Mouse (Mus musculus): ENCODE results near the gene Abraxas2.
A peak's percentile ranks its signal among the peaks of the same experiment; 100 is the strongest.

The Abraxas2 gene

GRCm38 (mm10) chr7:132859042-132859958 is at the start of gene Abraxas2:
Gene Abraxas2 (plus strand): TSS chr7:132859225.
- DNase-seq (ENCODE audit: low read depth, low spot score) = peak; percentile 77

- DNase-seq (ENCODE audit: low read depth, low spot score) = no peak
Measured at GRCm38 (mm10) chr7:132809721-132810120, 49.3 kb upstream of the Abraxas2 start.

- DNase-seq (ENCODE audit: low read depth, low spot score) = no peak
Measured at GRCm38 (mm10) chr7:132810368-132810767, 48.7 kb upstream of the Abraxas2 start.

GRCm38 (mm10) chr7:132810879-132811278 is 48.1 kb upstream of the Abraxas2 start:
- DNase-seq (ENCODE audit: low read depth, low spot score) = no peak

GRCm38 (mm10) chr7:132811716-132812618 is 47.1 kb upstream of the Abraxas2 start:
- DNase-seq (ENCODE audit: low read depth, low spot score) = no peak

GRCm38 (mm10) chr7:132812619-132813415 is 46.2 kb upstream of the Abraxas2 start:
- no peak for DNase-seq (ENCODE audit: low read depth, low spot score)

- DNase-seq (ENCODE audit: low read depth, low spot score) = no peak
Measured at GRCm38 (mm10) chr7:132813416-132814088, 45.5 kb upstream of the Abraxas2 start, which contains the start of gene Fam53b. Gene Fam53b (minus strand): TSS chr7:132813886.

GRCm38 (mm10) chr7:132814089-132814450 is 45.0 kb upstream of the Abraxas2 start:
- no peak for DNase-seq (ENCODE audit: low read depth, low spot score)

- no peak for DNase-seq (ENCODE audit: low read depth, low spot score)
Measured at GRCm38 (mm10) chr7:132815081-132815480, 43.9 kb upstream of the Abraxas2 start.

GRCm38 (mm10) chr7:132816528-132816927 is 42.5 kb upstream of the Abraxas2 start:
- no peak for DNase-seq (ENCODE audit: low read depth, low spot score)

- DNase-seq (ENCODE audit: low read depth, low spot score) = no peak
Measured at GRCm38 (mm10) chr7:132817056-132817455, 42.0 kb upstream of the Abraxas2 start.

GRCm38 (mm10) chr7:132820692-132821091 is 38.3 kb upstream of the Abraxas2 start:
- no peak for DNase-seq (ENCODE audit: low read depth, low spot score)

GRCm38 (mm10) chr7:132823832-132824231 is 35.2 kb upstream of the Abraxas2 start:
- DNase-seq (ENCODE audit: low read depth, low spot score) = no peak

GRCm38 (mm10) chr7:132824346-132825022 is 34.5 kb upstream of the Abraxas2 start:
- DNase-seq (ENCODE audit: low read depth, low spot score) = no peak

- DNase-seq (ENCODE audit: low read depth, low spot score) = no peak
Measured at GRCm38 (mm10) chr7:132830955-132831354, 28.1 kb upstream of the Abraxas2 start.

GRCm38 (mm10) chr7:132841287-132841686 is 17.7 kb upstream of the Abraxas2 start:
- DNase-seq (ENCODE audit: low read depth, low spot score) = no peak

GRCm38 (mm10) chr7:132842455-132842854 is 16.6 kb upstream of the Abraxas2 start:
- no peak for DNase-seq (ENCODE audit: low read depth, low spot score)

GRCm38 (mm10) chr7:132843152-132843551 is 15.9 kb upstream of the Abraxas2 start:
- no peak for DNase-seq (ENCODE audit: low read depth, low spot score)

GRCm38 (mm10) chr7:132852173-132852844 is 6.7 kb upstream of the Abraxas2 start, which contains the start of gene Eef1akmt2:
Gene Eef1akmt2 (minus strand): TSS chr7:132852673.
- DNase-seq (ENCODE audit: low read depth, low spot score) = peak; percentile 63

- no peak for DNase-seq (ENCODE audit: low read depth, low spot score)
Measured at GRCm38 (mm10) chr7:132853361-132853760, 5.7 kb upstream of the Abraxas2 start.
